Mouse (Mus musculus) erythroblast, embryonic 14.5 days (primary cell): ENCODE results near the gene Timm8a2.

Source experiments
- GATA1 ChIP-seq: IDR thresholded peaks from 2 replicates; pipeline ENCODE4 v1.6.1; 2012; ENCODE audit warnings: low read length, inconsistent platforms, mixed read lengths
- TAL1 ChIP-seq: IDR thresholded peaks from 3 replicates; pipeline ENCODE4 v1.6.1; 2012; ENCODE audit warnings: low read length, inconsistent platforms, mixed read lengths

- TF ChIP-seq TAL1 (no peak), GATA1 (no peak)
Observed at GRCm38 (mm10) chr14:121989869-121990268, 44.6 kb upstream of the Timm8a2 start.
